Mouse (Mus musculus) urinary bladder, postnatal 25 days (tissue): ENCODE data around the gene Ogg1.
"Not testable (repeated sequence)": the region's sequence is repeated elsewhere in the genome, so short reads cannot be mapped to it uniquely, and the experiment has no call there.

Source experiments
- DNase-seq: peaks from one replicate; pipeline ENCODE4 v3.0.0; 2022; ENCODE audit warnings: low spot score

Gene Ogg1

DNA sequence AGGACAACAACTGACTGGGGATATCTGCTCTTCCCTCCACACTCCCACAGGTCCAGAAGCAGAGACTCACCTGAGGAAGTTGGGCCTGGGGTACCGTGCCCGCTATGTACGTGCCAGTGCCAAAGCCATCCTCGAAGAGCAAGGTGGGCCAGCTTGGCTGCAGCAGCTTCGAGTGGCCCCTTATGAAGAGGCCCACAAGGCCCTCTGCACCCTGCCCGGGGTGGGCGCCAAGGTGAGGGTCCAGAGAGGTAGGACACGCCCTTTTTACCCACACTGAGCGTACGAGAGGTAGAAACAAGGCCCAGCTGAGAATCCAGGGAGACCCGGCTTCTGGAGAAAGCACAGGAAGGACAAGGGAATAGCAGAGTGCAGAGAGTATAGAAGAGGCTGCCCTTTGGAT, 4.9 kb downstream of the Ogg1 start:
- no peak for DNase-seq

DNA sequence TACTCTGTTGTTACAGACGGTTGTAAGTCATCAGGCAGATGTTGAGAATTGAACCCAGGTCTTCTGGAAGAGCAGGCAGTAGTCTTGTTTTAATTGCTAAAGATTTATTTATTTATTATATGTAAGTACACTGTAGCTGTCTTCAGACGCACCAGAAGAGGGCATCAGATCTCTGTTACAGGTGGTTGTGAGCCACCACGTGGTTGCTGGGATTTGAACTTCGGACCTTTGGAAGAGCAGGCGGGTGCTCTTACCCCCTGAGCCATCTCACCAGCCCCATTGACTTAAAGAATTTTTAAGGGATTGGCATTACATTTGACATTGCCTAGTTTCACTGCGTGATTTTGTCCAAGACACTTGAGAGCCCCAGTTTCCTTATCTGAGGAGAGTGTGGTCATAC, 6.0 kb downstream of the Ogg1 start:
- not testable (repeated sequence) for DNase-seq

- DNase-seq, result no peak
Measured at GRCm38 (mm10) chr6:113333137-113333950, 6.6 kb downstream of the Ogg1 start.

DNA sequence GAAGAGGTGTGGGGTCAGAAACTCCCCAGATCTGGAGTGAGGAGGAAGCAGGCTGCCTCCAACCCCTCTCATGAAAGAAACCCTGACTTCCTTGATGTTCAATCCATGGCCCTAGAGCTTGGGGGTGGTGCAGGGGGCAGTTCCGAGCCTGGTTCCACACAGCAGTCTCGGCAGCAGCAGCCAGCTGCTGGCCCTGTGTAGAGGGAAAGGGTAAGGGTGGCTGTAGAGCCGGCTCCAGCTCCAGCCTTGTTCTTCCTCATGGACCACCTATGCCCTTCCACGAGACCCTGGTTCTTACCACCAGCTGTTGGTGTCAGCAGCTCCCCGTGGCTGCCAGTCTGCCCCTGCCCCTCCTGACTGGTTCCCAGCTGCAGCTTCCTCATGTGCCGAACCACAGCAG, 7.4 kb downstream of the Ogg1 start:
- no peak for DNase-seq

DNA sequence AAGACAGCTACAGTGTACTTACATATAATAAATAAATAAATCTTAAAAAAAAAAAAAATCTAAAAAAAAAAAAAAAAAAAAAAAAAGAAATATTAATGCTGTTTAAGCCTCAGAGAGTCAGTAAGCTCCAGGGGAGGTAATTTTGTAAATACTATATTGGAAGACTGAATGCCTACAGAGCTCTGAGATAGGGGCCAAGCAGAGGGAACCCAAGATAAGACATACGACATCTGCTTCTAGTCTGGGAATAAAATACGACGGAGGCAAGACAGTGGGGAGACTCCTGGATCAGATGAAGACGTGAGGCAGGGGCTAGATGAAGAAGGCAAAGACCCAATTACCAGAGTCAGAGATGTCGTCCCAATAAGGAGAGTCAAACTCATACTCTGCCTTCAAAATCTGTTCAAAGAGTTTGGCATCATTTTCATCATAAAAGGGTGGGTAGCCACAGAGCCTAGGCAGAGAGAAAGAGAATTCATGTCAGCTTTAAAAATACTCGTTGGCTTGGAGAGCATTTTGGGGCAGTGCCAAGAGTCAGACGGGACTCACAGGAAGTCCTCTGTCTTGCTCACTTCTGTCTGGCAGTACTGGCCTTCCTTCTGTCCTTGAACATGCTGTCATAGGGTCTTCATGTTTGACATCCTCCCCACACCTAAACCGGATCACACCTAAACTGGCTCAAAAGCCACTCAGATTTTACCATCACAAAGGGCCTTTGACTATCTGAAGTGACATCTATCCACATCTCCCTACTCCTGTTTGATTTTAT, 10.3 kb downstream of the Ogg1 start:
- no peak for DNase-seq

GRCm38 (mm10) chr6:113341574-113341973, 14.8 kb downstream of the Ogg1 start:
- DNase-seq, result no peak

GRCm38 (mm10) chr6:113342297-113342696, 15.5 kb downstream of the Ogg1 start:
- DNase-seq, result no peak

DNA sequence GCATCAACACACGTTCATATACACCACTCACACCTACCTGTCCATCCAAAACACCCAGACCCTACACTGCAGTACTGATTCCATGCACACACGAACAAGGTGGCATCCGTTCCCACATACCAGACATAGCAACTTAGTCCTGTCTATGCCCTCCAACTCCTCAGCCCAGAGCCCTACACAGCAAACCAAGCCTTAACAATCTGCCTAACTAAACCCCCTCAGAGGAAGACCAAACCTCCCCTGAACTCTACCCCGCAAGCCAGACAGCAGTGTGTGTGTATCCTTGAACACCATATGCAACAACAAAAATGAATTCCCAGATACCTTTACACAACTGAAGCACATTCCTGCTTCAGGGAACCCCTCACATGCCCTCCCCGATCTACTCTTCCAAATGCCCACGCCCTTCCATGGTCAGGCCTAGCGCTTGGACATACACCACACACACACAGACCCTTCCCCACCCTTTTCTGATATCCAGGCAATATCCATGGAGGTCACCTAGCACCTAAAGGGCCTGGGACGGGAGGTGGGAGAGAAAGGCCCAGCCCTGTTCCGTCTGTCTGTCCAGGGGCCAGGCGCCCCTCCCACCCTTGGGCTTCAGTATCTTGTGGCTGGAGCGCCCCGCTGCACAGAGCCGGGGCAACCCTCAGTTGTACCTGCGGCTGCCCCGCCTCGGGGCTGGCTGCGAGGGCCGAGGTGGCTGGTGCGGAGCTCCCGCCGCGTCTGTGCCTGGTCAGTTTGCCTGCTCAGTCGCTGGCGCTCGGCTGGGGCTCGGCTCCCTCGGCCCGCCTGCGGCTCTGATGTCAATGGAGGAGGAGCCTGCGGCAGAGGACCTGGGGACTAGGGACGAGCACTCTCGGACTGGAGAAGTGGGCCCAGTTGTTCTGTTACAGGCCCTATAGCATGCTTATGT, 16.7 kb downstream of the Ogg1 start, which contains the start of gene Camk1:
Camk1 (minus strand) TSS at position 808 of the 916 bp plus-strand sequence.
- DNase-seq, result peak; percentile 70

DNA sequence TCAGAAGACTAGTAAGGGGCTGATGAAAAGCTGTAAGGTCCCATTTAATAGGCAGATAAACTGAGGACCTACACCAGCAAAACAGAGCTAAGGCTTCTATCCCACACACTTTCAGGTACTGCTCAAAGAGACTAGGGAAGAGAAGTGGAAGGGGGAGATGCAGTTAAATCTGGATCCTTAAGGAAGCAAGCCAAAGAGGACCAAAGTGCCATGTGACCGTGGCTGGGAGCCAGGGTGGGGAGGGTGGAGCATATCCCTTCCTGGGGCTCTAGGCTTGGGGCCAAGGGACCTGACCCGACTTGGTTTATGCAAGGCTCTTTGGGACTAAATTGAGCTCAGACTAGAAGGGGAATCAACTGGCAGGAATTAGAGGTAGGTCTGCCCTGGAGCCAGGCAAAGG, 17.5 kb downstream of the Ogg1 start:
- peak; percentile 50 for DNase-seq

DNA sequence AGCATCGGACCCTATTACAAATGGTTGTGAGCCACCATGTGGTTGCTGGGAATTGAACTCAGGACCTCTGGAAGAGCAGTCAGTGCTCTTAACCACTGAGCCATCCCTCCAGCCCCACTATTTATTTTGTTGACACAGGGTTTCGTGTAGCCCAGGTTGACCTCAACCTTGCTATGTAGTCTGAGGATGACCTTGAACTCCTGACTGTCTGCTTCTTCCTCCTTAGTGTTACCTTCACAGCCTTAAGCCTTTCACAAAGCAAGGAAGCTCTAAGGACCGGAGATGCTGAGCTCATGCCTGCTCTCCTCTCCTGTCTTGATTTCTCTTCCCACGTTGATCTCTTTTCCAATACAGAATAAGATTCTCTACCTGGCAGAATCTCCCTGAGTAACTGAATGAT, 20.1 kb downstream of the Ogg1 start:
- DNase-seq, result no peak

- DNase-seq, result no peak
Measured at GRCm38 (mm10) chr6:113350538-113350937, 23.8 kb downstream of the Ogg1 start.

DNA sequence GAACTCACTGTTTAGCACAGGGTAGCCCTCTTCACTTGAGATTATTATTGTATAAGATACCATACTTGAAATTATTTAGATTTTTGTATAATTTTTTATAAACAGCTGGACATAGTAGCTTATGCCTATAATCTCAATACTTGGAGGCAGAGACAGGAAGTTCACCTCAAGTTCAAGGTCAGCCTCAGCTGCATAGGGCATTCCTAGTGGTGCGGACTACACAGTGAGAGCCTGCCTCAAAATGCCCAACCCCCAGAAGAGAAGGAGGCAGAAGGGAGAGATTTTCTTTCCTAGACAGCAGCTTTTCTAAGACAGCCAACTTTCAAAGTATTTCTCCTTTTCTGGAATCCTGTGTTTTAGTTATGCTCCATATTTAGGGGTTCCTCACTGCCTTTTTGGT, 24.4 kb downstream of the Ogg1 start:
- no peak for DNase-seq

GRCm38 (mm10) chr6:113351653-113352052, 24.9 kb downstream of the Ogg1 start:
- no peak for DNase-seq

- no peak for DNase-seq
Measured at GRCm38 (mm10) chr6:113352820-113353219, 26.0 kb downstream of the Ogg1 start.

DNA sequence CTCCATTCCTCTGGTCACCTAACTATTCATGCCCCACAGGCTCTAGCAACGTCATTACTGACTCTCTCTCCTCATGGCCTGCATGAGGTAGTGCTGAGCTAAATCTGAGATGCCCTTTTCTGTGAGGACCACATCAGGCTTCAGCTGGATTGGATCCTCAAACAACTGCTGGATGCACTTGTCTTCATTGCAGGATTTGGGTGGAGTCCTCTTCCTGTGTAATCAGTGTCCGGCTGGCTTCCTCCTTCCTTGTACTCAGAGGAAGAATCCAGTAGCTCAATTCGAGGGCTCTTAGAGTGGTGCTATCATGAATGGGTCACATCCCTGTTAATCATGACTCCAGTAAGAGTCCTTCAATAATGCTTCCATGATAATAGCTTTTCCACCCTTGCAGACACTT, 26.9 kb downstream of the Ogg1 start:
- no peak for DNase-seq

- no peak for DNase-seq
Measured at GRCm38 (mm10) chr6:113361476-113361875, 34.7 kb downstream of the Ogg1 start.

GRCm38 (mm10) chr6:113362241-113362640, 35.5 kb downstream of the Ogg1 start:
- DNase-seq, result no peak

DNA sequence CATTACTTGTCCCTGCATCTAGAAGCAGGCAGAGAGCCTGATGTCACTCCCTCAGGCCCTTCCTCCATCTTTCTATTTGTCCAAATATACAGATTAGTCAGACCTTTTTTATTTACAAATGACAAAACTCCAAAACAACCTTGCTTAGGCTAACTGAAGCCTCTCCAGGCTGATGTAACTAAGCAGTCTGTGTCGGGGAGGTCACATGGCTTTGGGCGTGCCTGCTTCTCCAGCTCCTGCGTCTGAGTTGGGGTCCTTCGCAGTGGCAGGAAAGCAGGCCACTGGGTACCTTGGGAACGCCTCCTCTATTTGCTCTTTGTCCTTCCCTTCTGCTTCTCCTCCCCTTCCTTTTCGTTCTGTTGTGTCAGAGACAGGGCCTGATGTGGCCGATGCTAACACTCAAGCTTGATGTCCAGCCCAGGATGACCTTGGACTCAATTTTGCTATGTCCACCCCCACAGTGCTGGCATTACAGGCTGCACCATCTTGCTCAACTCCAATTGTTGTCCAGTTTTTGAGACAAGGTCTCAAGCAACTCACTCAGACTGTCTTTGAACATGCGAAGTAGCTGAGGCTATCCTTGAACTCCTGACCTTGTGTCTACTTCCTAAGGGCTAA, 37.9 kb downstream of the Ogg1 start:
- DNase-seq, result no peak

DNA sequence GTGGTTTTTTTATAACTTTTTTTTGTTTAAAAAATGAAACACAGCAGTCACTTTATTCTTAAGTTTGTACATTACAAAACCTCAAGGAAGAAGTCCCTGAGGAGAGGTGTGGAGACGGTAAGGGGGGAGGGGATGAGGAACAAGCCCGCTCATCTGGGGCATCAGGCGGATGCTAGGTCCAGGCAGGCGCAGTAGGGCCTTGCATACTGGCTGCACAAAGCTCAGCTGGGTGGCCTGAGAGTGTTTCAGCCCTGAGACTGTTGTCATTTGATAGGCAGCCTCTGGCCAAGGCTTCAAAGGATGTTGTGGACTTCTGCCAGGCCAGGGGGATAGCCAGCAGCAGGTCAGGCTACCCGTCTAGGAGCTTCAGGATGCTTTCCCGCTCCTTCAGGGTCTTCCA, 39.9 kb downstream of the Ogg1 start:
- DNase-seq, result no peak

DNA sequence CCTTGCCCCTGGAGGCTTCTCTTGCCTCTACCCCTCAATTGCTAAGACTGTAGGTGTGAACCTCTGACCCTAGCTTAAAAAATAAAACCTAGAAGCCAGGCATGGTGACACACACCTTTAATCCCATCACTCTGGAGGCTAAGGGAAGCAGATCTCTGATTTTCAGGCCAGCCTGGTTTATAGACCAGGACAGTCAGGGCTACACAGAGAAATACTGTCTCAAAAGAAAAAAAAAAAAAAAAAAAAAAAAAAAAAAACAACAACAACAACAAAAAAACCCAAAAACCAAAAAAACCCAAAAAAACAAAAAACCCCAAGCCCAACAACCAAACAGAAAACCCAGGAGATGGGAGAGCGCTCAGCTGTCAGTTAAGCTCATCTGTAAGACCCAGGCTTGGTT, 40.8 kb downstream of the Ogg1 start:
- DNase-seq, result no peak

GRCm38 (mm10) chr6:113368124-113368523, 41.4 kb downstream of the Ogg1 start:
- no peak for DNase-seq

DNA sequence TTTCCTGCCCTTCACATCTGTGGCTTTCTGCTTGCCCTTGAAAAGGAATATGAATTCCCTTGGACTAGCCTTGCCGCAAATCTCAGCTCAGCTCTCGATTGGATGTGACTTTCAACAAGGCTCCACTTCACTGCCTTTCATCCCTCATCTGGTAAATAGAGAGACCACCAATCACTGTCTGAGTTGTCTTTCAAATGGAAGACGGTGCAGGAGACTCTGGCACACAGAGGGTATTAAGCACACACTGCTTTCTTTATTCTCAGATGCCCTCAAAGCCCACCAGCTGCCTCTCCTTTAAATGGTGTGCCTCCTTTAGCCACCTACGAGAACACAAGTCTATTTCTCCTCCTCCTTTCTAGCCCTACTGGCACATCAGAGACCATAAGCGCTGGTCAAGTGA, 41.8 kb downstream of the Ogg1 start:
- DNase-seq, result no peak
